Mouse (Mus musculus) neural tube, embryonic 13.5 days (tissue): ENCODE data around the gene Mzf1. TPM values are rescaled to one million over a fixed set of nuclear protein-coding genes. Genes with fewer than 3 reads are reported as not detected.

ENCODE experiments used
- ATAC-seq: fragments of 200-750 bp; cut with Nextera tagmentation; 2 replicates; pipeline ENCODE4 v1.8.0; 2017; ENCODE audit warnings: low read depth, mild to moderate bottlenecking, moderate TSS enrichment, moderate library complexity
- H3K27ac ChIP-seq: fragments of 300-500 bp; sonication (generic); replicated peaks from 2 replicates; pipeline ENCODE4 v1.5.1; 2015; ENCODE audit warnings: moderate library complexity, mild to moderate bottlenecking, inconsistent platforms
- H3K27me3 ChIP-seq: fragments of 300-500 bp; sonication (generic); 2 replicates; pipeline ENCODE4 v1.6.1; 2015; ENCODE audit warnings: mild to moderate bottlenecking, inconsistent platforms
- H3K36me3 ChIP-seq: fragments of 300-500 bp; sonication (generic); 2 replicates; pipeline ENCODE4 v1.6.1; 2015; ENCODE audit warnings: mild to moderate bottlenecking, inconsistent platforms
- H3K4me1 ChIP-seq: fragments of 300-500 bp; sonication (generic); replicated peaks from 2 replicates; pipeline ENCODE4 v1.6.1; 2015; ENCODE audit warnings: inconsistent platforms
- H3K4me2 ChIP-seq: fragments of 300-500 bp; sonication (generic); 2 replicates; pipeline ENCODE4 v1.6.1; 2015; ENCODE audit warnings: inconsistent platforms, mild to moderate bottlenecking, moderate library complexity
- H3K4me3 ChIP-seq: fragments of 300-500 bp; sonication (generic); 2 replicates; pipeline ENCODE4 v1.5.1; 2015; ENCODE audit warnings: mild to moderate bottlenecking, inconsistent platforms
- H3K9ac ChIP-seq: fragments of 300-500 bp; sonication (generic); 2 replicates; pipeline ENCODE4 v1.6.1; 2015; ENCODE audit warnings: moderate library complexity, mild to moderate bottlenecking, inconsistent platforms
- H3K9me3 ChIP-seq: fragments of 300-500 bp; sonication (generic); 2 replicates; pipeline ENCODE4 v1.6.1; 2016; ENCODE audit warnings: inconsistent platforms
- WGBS: fragments of 180-500 bp; shearing (Covaris S2); methylation state at CpG from one replicate; pipeline ENCODE4 v1.1.7; 2015; 5-methylcytosine and 5-hydroxymethylcytosine counted together
- polyA plus RNA-seq: library from polyadenylated mRNA; unstranded; fragments of >200 nt; fragmentation: Nextera tagmentation; extraction: Ambion mirVana; gene quantifications from 2 replicates; pipeline ENCODE4 v1.2.1, GENCODE M21; 2015

Mzf1 gene
- polyA plus RNA-seq, 1 experiment from 2014 or later = 6.0 TPM

DNA sequence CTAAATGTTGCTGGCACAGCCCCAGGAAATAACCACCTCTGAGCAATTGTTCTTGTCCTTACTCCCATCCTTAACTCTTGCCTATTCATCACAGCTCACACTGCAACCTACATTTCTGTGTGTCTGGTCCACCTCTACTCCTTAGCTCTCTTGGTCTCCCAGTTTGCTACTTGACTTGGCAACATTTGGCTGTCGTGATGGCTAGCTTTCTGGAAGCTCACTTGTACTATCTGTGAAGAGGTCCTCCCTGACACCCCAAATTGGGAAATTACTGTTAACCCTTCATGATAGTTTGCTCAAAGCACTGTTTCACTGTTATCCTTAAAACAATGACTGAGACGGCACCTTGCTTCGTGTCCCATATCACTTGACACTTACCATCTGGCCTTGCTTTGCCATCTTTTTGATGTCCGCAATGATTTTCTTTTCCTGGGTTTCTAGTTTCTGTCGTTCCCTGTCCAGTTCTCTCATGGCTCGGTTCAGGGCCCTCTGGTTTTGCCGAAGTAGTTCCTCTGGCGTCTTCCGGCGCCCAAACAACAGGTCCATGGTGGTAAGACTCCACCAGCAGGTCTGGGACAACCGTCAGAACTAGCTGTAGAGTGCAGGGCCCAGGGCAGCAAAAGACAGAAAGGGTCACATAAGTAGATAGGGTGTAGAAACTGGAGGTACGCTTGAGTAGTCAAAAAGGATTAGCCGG lies 21.0 kb downstream of the Mzf1 start:
- Histone ChIP-seq H3K4me2 (peak overlapping the region; percentile 95), H3K9me3 (no peaks in the 10 kb centered on the region), H3K27ac (peak overlapping the region; percentile 95), H3K4me3 (peak overlapping the region; percentile 80), H3K9ac (peak overlapping the region; percentile 90), H3K4me1 (peaks cover 43% of the 10 kb centered on the region), H3K36me3 (peaks cover 68% of the 10 kb centered on the region), H3K27me3 (no peaks in the 10 kb centered on the region)
- no peak for ATAC-seq
- WGBS = 54% methylated on average over 13 of the region's 13 CpGs

DNA sequence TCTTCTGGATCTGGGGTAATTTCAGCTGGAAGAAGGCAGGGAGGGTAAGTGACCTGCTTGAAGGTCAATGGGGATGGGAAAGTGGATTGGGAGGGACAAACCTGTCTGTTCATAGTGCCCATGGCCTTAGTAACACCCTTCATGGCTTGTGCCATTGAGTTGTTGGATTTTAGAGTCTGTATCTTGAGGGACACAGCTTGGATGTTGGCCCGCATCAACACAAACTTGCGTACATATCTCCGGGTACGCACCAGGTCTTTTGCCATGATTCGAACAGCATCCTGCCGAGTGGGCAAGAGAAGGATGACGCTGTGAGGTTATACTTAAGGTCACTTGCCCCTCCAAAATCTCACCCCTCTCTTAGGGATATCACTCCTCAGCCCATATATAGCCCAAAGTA lies 22.0 kb downstream of the Mzf1 start:
- H3K4me3 ChIP-seq = no peak overlapping the region
- WGBS = 93% methylated on average over 7 of the region's 7 CpGs
- no peaks in the 10 kb centered on the region for H3K9me3 ChIP-seq
- H3K27ac ChIP-seq = no peak overlapping the region
- H3K4me2 ChIP-seq = no peak overlapping the region
- no peak for ATAC-seq
- peaks cover 79% of the 10 kb centered on the region for H3K36me3 ChIP-seq
- H3K27me3 ChIP-seq = no peaks in the 10 kb centered on the region
- H3K9ac ChIP-seq = 0 out of 2 replicates have a peak overlapping the region, but pooled peaks have one; percentile 90
- peaks cover 45% of the 10 kb centered on the region for H3K4me1 ChIP-seq

DNA sequence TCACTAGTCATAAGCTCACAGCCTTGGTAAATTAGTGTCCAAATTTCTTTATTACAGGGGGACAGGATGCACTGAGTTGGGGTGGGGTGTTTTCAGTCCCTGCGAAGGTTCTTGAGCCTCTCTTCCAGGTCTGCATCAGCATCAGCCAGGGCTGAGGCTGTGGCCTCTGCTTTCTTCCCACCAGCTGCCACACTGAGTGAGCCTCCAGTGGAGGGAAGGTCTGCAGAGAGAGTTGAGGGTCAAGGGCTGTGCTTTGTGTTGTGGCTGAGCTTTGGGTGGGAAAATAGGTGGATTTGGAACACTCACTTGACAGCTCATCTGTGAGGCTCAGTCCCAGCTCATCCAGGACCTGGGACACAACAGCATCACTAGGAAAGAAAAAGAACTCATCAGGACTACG lies 22.6 kb downstream of the Mzf1 start:
- Histone ChIP-seq H3K36me3 (peaks cover 84% of the 10 kb centered on the region), H3K4me1 (peaks cover 48% of the 10 kb centered on the region), H3K9me3 (no peaks in the 10 kb centered on the region), H3K27me3 (no peaks in the 10 kb centered on the region), H3K4me3 (no peak overlapping the region), H3K4me2 (no peak overlapping the region), H3K27ac (no peak overlapping the region), H3K9ac (no peak overlapping the region)
- ATAC-seq = no peak
- WGBS = 82% methylated on average over 2 of the region's 2 CpGs

DNA sequence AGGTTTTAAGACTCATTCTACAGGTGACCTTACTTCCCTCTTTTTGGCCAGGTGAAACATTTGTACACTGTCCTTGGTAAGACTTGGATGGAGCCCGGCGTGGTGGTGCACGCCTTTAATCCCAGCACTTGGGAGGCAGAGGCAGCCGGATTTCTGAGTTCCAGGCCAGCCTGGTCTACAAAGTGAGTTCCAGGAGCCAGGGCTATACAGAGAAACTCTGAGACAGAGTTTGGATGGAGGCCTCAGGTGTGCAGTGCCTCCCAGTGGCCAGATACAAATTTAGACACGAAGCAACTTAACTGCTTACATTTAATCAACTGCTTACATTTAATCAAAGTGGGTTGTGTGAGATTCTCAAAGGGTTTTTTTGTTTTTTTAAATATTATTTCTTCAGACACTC lies 23.5 kb downstream of the Mzf1 start:
- 77% methylated on average over 5 of the region's 5 CpGs for WGBS

DNA sequence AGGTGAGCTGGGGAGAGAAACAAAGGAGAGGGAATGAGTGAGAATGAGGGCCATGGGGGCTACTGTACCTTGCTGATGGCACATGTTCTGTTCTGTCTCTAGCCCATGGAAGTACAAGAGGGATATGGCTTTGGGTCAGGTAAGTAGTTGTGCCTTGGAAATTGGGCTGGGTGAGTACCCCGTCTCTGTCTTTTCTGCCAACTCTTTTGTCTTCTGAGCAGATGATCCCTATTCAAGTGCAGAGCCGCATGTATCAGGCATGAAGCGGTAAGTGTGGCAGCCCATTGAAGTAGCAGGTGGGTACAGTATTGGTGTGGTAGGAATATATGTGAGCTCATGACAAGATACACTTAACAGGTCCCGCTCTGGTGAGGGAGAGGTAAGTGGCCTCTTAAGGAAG lies 25.6 kb downstream of the Mzf1 start:
- Histone ChIP-seq H3K4me2 (no peak overlapping the region), H3K4me1 (peaks cover 41% of the 10 kb centered on the region), H3K9me3 (no peaks in the 10 kb centered on the region), H3K27ac (no peak overlapping the region), H3K27me3 (no peaks in the 10 kb centered on the region), H3K36me3 (peaks cover 85% of the 10 kb centered on the region), H3K9ac (peak overlapping the region; percentile 43; the same call in 1 of the 2 replicates), H3K4me3 (no peak overlapping the region)
- 90% methylated on average over 4 of the region's 4 CpGs for WGBS
- no peak for ATAC-seq

More for the DNA sequence above, 23.5 kb downstream of the Mzf1 start:
- Histone ChIP-seq H3K9ac (no peak overlapping the region), H3K27ac (no peak overlapping the region), H3K4me2 (no peak overlapping the region), H3K4me3 (no peak overlapping the region), H3K4me1 (peaks cover 48% of the 10 kb centered on the region), H3K27me3 (no peaks in the 10 kb centered on the region), H3K36me3 (peaks cover 90% of the 10 kb centered on the region), H3K9me3 (no peaks in the 10 kb centered on the region)
- ATAC-seq = no peak

DNA sequence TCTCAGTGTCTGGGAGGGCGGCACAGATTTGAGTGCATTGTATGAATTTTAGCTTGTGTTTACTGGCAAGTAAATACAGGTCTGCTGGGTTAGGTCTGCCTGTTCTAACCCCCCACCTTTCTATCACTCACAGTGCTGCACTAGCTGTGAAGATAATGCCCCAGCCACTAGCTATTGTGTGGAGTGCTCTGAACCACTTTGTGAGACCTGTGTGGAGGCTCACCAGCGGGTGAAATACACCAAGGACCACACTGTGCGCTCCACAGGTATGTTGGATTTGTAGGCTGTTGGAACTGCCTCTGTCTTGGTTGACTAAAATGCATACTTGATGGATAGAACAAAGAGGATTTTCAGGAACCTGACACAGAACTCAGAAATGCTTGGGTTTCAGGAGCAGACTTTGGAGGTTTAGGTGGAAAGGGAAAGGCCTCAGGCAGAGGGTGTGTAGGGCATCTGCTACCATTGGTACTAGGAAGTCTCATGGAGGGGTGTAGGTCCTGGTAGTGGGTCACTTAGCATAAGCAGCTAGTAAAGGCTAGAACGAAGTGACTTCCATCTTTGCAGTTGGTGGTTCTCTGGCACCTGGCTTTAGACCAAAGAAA lies 29.0 kb downstream of the Mzf1 start:
- Histone ChIP-seq H3K9ac (peak overlapping the region; percentile 94), H3K9me3 (no peaks in the 10 kb centered on the region), H3K27me3 (no peaks in the 10 kb centered on the region), H3K4me1 (peaks cover 42% of the 10 kb centered on the region), H3K4me3 (peak overlapping the region; percentile 90), H3K27ac (peak overlapping the region; percentile 98), H3K4me2 (peak overlapping the region; percentile 97), H3K36me3 (peaks cover 54% of the 10 kb centered on the region)
- 30% methylated on average over 4 of the region's 4 CpGs for WGBS
- ATAC-seq = no peak

DNA sequence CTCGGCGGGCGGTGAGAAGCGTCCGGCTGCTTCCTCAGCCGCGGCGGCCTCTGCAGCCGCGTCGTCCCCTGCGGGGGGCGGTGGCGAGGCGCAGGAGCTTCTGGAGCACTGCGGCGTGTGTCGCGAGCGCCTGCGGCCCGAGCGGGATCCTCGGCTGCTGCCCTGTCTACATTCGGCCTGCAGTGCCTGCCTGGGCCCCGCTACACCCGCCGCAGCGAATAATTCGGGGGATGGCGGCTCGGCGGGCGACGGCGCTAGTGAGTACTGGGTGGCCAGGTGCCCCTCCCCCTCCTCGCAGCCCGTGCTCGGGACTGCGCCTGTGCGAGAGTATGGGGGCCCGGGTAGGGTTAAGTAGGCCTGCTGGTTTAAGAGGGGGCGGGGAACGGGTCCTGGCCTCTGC lies 29.8 kb downstream of the Mzf1 start:
- ATAC-seq = peak; percentile 76
- WGBS = under 1% methylated on average over 44 of the region's 44 CpGs

DNA sequence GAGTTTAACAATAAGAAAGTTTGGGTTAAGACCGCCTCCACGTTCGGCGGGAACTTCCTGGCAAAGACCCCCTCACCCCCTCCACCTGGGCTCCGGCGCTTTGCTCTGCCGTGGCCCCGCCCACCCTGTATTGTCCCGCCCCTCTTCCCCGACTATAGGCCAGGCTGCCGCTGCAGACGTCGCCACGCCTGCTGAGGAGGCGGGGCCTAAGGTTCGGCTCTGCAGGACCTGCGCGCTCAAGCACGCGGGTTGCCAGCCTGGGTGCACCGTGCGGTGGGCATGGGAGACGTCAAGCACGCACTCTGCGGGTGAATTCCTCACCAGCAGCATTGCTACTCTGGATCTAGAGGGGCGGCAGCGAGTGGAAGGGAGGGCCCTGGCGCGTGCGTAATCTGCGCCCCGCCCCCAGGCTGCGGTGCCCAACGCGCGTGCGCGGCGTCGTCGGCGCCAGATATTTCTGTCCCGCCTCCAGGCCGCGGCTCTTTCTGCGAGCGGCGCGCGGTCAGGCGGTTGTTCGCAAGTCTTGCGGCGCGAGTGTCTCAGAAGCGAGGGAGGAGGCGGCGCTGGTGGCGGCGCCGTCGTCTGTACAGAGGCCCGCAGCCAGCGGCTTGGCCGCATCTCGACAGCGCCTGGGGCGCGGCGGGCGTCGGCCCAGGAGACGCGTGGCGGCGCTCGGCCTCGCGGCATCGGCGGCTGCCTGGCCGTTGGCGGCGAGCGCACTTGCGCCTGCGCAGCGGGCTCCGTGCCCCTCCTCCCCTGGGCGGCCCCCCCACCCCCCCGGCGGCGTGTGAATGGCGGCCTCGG lies 30.4 kb downstream of the Mzf1 start:
- no peaks in the 10 kb centered on the region for H3K27me3 ChIP-seq
- peak overlapping the region; percentile 90 for H3K4me3 ChIP-seq
- under 1% methylated on average over 87 of the region's 95 CpGs for WGBS
- peaks cover 39% of the 10 kb centered on the region for H3K36me3 ChIP-seq
- H3K9ac ChIP-seq = peak overlapping the region; percentile 94
- H3K27ac ChIP-seq = peak overlapping the region; percentile 98
- peaks cover 42% of the 10 kb centered on the region for H3K4me1 ChIP-seq
- peak overlapping the region; percentile 97 for H3K4me2 ChIP-seq
- peak; percentile 87 for ATAC-seq
- no peaks in the 10 kb centered on the region for H3K9me3 ChIP-seq

More for the DNA sequence above, 29.8 kb downstream of the Mzf1 start:
- H3K9ac ChIP-seq = peak overlapping the region; percentile 94
- H3K27me3 ChIP-seq = no peaks in the 10 kb centered on the region
- H3K27ac ChIP-seq = peak overlapping the region; percentile 98
- H3K9me3 ChIP-seq = no peaks in the 10 kb centered on the region
- peak overlapping the region; percentile 97 for H3K4me2 ChIP-seq
- peaks cover 42% of the 10 kb centered on the region for H3K4me1 ChIP-seq
- peaks cover 46% of the 10 kb centered on the region for H3K36me3 ChIP-seq
- peak overlapping the region; percentile 90 for H3K4me3 ChIP-seq

DNA sequence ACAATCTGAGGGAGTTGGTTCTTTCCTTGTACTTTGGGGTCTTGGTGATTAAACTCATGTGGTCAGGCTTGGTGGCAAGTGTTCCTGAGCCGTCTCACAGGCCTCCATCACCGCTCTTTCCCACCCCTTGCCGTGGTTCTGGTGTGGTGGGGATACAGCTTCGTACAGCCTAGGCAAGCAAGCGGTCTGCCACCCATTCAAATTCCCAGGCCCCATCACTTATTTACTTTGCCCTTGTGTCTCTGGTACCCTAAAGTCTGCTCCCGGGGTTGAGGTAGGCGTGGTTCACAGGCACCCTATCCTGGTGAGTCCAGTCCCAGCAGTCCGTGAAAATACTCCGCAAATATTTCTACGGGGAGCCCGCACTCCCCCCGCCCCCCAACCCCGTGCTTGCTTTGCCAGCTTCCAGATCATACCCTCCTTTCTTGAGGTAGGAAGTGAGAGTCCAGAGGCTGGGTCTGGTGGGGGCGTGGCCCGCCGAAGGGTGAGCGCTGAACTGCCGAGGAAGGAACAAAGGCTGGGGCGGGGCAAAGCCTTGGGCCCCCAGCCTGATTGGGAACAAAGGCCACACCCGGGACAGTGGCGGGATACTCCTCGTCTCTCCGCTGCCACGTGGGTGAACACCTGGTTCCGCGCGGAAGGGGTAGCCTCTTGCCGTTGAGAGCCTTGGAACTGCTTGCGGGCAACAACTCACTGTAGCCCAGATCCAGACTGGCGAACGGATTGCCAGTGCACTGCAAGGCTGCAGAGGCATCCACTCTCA lies 31.6 kb downstream of the Mzf1 start:
- 3% methylated on average over 31 of the region's 31 CpGs for WGBS
- H3K4me2 ChIP-seq = peak overlapping the region; percentile 97
- peak overlapping the region; percentile 90 for H3K4me3 ChIP-seq
- peak overlapping the region; percentile 98 for H3K27ac ChIP-seq
- H3K36me3 ChIP-seq = peaks cover 27% of the 10 kb centered on the region
- H3K9ac ChIP-seq = peak overlapping the region; percentile 94
- peaks cover 42% of the 10 kb centered on the region for H3K4me1 ChIP-seq
- ATAC-seq = peak; percentile 33
- no peaks in the 10 kb centered on the region for H3K9me3 ChIP-seq
- H3K27me3 ChIP-seq = no peaks in the 10 kb centered on the region

DNA sequence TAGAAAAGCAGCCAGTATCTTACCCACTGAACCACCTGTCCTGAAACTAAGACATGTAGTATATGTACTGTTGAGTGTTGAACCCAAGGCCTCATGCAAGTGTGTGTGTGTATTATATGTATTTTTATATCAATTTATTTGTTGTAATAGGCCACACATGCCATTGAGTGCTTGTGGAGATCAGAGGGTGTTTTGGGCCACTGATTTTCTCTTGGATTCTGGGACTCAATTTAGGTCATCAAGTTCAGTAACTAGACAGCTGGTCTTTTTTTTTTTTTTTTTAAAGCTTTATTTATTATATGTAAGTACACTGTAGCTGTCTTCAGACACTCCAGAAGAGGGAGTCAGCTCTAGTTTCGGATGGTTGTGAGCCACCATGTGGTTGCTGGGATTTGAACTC lies 39.3 kb downstream of the Mzf1 start:
- Histone ChIP-seq H3K4me2 (no peak overlapping the region), H3K4me3 (no peak overlapping the region), H3K9me3 (no peaks in the 10 kb centered on the region), H3K36me3 (no peaks in the 10 kb centered on the region), H3K27me3 (no peaks in the 10 kb centered on the region), H3K27ac (no peak overlapping the region), H3K9ac (no peak overlapping the region), H3K4me1 (peaks cover 7% of the 10 kb centered on the region)
- 91% methylated on average over 1 of the region's 1 CpGs for WGBS
- ATAC-seq = no peak

DNA sequence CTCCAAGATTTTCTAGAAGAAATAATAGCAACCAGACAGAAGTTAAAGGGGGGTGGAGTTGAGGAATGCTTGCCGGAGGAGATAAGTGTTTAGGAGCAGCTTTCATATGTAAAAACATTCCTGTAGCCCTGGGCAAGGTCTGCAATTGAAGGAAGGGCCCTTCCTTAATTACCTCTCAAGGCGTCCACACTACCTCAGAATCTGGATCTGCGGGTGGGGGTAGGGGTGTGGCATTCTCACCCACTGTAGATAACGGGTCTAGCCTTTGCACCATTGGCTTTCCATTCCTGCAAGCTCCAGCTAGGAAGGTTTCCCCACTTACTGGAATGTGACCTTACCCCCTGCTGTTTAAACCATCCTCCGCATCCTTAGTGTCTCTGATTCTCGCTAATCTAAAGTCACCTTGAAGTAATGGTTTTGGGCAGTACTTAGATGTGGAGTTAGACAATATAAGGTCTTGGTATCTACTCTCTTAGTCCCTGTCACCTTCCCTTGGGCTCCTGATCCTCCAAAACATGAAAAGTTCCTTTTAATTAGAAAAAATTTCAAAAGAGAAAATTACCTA lies 40.2 kb downstream of the Mzf1 start:
- peaks cover 9% of the 10 kb centered on the region for H3K4me1 ChIP-seq
- H3K9ac ChIP-seq = 0 out of 2 replicates have a peak overlapping the region, but pooled peaks have one; percentile 38
- 31% methylated on average over 6 of the region's 6 CpGs for WGBS
- no peak for ATAC-seq
- no peak overlapping the region for H3K4me2 ChIP-seq
- no peak overlapping the region for H3K27ac ChIP-seq
- no peaks in the 10 kb centered on the region for H3K9me3 ChIP-seq
- no peaks in the 10 kb centered on the region for H3K27me3 ChIP-seq
- no peaks in the 10 kb centered on the region for H3K36me3 ChIP-seq
- no peak overlapping the region for H3K4me3 ChIP-seq
